Mouse (Mus musculus) E14TG2a.4 (cell line): ENCODE results near the gene Slc30a9.

Source experiments
- H3K27me3 ChIP-seq: 2 replicates; pipeline ENCODE4 v1.6.1; 2014; ENCODE audit warnings: low read length, control low read depth; ENCODE audit not compliant: insufficient read depth
- H3K36me3 ChIP-seq: 2 replicates; pipeline ENCODE4 v1.6.1; 2014; ENCODE audit warnings: low read length, control low read depth; ENCODE audit not compliant: insufficient read depth
- H3K4me1 ChIP-seq: replicated peaks from 2 replicates; pipeline ENCODE4 v1.6.1; 2014; ENCODE audit warnings: low read depth, low read length, control low read depth
- H3K4me3 ChIP-seq: replicated peaks from 2 replicates; pipeline ENCODE4 v1.5.1; 2014; ENCODE audit warnings: mild to moderate bottlenecking, low read length
- H3K9me3 ChIP-seq: 2 replicates; pipeline ENCODE4 v1.6.1; 2014; ENCODE audit warnings: low read length, control low read depth
- CTCF ChIP-seq: conservative IDR thresholded peaks from 2 replicates; pipeline ENCODE4 v1.5.1; 2014; ENCODE audit warnings: low read length
- NANOG ChIP-seq: IDR thresholded peaks from 2 replicates; pipeline ENCODE4 v1.6.1; 2014; ENCODE audit warnings: borderline replicate concordance, low read length, mixed read lengths
- POU5F1 ChIP-seq: IDR thresholded peaks from 2 replicates; pipeline ENCODE4 v1.6.1; 2014; ENCODE audit warnings: low read length, borderline replicate concordance

Slc30a9 gene

DNA sequence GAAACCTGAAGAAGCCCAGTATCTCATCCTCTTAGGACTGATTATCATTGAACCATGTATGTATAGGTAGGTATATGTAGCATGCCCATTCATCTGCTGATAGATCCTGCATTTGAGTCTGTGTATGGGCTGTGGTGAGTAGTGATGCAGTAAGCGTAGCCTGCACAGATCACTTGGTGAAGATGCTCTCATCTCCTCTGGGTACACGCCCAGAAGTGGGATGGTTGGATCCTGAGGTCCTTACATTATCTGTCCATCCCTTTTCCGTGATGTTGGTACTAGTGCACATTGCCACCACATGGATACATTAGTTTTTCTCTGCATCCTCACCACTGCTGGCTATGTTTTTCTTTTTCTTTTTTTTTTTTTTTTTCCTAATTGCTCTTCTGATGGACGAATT lies 26.9 kb upstream of the Slc30a9 start:
- Histone ChIP-seq H3K4me1 (peaks cover 18% of the 10 kb centered on the region; the same call in 1 of the 2 replicates), H3K27me3 (no peaks in the 10 kb centered on the region), H3K36me3 (peaks cover 66% of the 10 kb centered on the region), H3K9me3 (no peaks in the 10 kb centered on the region), H3K4me3 (no peak overlapping the region)
- no peak for TF ChIP-seq CTCF
- TF ChIP-seq POU5F1 = no peak
- TF ChIP-seq NANOG = no peak

DNA sequence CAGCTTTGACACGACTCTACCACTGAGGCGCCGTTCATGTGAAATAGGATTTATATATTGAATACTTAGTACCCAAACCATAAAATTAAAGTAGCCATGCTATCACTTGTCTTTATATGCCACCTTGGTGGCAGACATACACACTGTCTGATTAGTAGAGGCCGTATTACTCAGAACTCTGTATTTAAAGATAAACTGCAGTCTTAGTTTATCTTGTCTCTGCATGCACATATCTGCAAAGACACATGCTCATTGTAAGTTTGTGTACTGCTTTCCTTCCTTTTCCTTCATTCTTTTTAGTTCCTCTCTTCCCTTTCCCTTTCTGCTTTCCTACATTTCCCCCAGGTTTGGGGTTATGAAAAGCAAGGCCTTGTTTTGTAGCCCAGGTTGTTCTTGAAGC lies 26.4 kb upstream of the Slc30a9 start:
- peaks cover 71% of the 10 kb centered on the region for H3K36me3 ChIP-seq
- no peaks in the 10 kb centered on the region for H3K27me3 ChIP-seq
- H3K4me3 ChIP-seq = no peak overlapping the region
- peaks cover 18% of the 10 kb centered on the region; the same call in 1 of the 2 replicates for H3K4me1 ChIP-seq
- H3K9me3 ChIP-seq = no peaks in the 10 kb centered on the region
- TF ChIP-seq CTCF = no peak
- TF ChIP-seq NANOG = no peak
- TF ChIP-seq POU5F1 = no peak

DNA sequence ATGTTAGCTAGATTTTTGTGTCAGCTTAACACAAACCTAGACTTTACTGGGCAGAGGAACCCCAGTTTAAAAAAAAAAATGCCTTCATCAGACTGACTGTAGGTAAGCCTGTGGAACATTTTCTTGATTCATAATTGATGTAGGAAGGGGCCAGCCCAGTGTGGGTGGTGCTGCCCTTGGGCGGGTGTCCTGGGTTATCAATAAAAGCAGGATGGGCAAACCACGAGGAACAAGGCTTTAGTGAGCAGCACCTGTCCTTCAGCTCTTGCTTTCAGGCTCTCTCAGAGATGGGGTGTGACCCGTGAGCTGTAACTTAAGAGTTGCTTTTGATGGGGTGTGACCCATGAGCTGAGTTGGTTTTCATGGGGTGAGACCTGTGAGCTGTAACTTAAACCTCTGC lies 11.7 kb upstream of the Slc30a9 start:
- Histone ChIP-seq H3K4me3 (no peak overlapping the region), H3K4me1 (peaks cover 2% of the 10 kb centered on the region; the same call in 1 of the 2 replicates), H3K27me3 (no peaks in the 10 kb centered on the region), H3K9me3 (no peaks in the 10 kb centered on the region), H3K36me3 (peaks cover 72% of the 10 kb centered on the region)
- TF ChIP-seq CTCF (no peak), NANOG (no peak), POU5F1 (no peak)

DNA sequence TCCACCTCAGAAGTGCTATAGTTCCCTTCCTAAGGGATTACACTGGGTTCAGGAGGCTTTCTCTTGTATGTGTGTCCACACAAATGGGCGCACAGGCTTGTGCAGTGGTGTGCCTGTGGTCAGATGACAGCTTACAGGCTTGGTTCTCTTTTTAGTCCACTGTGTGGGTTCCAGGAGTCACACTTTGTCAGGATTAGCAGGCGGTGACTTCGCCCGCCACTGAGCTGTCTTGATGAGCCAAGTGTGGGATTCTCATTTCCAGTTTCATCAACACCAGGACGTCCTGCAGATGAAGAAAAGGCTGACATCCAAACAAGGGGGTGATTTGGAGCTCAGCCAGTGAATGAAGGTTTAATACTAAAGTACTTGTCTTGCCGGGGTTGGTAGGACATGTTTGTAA lies 11.1 kb upstream of the Slc30a9 start:
- Histone ChIP-seq H3K27me3 (no peaks in the 10 kb centered on the region), H3K4me1 (peaks cover 5% of the 10 kb centered on the region; the same call in 1 of the 2 replicates), H3K36me3 (peaks cover 72% of the 10 kb centered on the region), H3K9me3 (no peaks in the 10 kb centered on the region), H3K4me3 (no peak overlapping the region)
- TF ChIP-seq CTCF (no peak), NANOG (no peak), POU5F1 (no peak)

DNA sequence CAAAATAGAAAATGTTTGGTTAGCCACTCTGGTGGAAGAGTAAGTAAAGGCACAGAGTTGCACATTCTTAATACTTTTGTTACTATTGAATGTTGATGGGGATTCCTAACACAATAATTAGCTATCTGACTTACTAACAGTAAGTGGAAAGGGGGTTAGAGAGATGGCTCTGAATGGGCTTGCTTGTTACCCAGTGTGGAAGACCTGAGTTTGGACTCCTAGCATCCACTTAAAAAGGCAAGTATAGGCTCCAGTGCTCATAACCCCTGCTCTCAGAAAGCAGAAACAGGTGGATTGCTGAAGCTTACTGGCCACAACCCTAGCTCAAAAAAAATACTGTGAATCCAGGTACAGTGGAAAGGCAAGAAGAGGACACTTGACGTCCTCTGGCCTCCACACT lies 10.6 kb upstream of the Slc30a9 start:
- H3K4me1 ChIP-seq = peaks cover 10% of the 10 kb centered on the region
- peaks cover 70% of the 10 kb centered on the region for H3K36me3 ChIP-seq
- H3K4me3 ChIP-seq = no peak overlapping the region
- H3K27me3 ChIP-seq = no peaks in the 10 kb centered on the region
- TF ChIP-seq CTCF = no peak
- TF ChIP-seq POU5F1 = no peak
- no peak for TF ChIP-seq NANOG
- no peaks in the 10 kb centered on the region for H3K9me3 ChIP-seq

DNA sequence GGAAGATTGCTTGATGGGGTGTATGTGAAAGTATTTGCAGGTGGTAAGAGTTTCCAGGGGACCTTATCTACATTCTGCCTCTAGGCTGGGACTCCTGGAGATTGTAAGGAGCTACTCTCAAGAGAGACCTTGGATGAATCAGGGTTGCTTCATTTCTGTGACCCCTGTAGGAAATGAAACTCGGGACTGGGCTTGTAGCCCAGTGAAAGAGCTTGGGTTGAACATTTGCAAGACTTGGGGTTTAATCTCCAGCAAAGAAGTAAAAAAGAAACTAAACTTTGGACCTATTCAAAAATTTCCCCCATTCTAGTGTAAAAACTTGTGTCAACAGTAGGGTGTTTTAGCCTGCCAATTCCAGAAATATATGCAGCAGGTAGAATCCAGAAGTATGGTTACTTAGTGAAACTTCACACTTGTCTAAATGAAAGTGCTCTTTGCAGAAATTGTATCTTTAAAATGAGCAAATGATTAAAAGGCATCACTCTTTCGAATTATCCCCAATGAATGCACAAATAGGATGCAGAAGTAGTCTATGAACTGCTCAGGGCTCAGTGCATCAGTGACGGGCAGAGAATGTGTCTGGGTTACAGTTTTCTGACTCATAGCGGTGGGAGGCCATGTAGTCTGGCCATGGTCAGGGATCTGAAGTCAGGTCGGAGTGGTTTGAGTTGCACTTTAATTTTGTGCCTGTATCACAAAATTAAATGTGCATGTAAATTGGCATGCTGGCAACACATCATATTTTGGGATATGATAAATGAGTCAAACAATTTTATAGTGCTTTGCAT lies 9.5 kb upstream of the Slc30a9 start:
- H3K27me3 ChIP-seq = no peaks in the 10 kb centered on the region
- H3K9me3 ChIP-seq = no peaks in the 10 kb centered on the region
- H3K36me3 ChIP-seq = peaks cover 60% of the 10 kb centered on the region
- TF ChIP-seq NANOG (no peak), POU5F1 (no peak), CTCF (no peak)
- peaks cover 17% of the 10 kb centered on the region for H3K4me1 ChIP-seq
- no peak overlapping the region for H3K4me3 ChIP-seq

DNA sequence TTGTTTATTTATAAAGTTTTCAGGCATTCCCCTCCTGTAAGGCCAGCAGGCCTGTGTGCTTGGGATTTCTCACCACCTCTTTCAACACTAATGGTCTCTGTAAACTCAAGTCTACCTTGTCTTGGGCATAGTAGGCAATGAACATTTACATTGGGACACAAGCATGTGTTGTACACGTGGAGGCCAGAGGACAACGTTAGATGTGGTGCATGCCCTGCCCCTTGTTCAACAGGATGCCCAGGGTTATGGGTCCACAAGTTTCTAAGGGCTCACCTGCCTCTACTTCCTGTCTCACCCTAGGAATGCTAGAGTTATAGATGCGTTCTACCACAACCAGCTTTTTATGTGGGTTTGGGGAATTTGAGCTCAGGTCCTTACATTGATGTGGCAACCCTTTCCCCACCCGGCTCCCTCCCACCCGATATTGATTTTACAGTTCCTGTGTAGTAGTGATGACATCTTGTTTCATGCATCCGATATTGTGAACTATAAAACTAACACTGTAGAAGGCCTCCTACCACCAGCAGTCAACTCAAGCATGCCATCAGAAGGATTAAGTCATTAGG lies 6.8 kb upstream of the Slc30a9 start:
- peaks cover 24% of the 10 kb centered on the region for H3K4me1 ChIP-seq
- no peaks in the 10 kb centered on the region for H3K27me3 ChIP-seq
- TF ChIP-seq CTCF (no peak), NANOG (no peak), POU5F1 (no peak)
- peaks cover 48% of the 10 kb centered on the region for H3K36me3 ChIP-seq
- H3K9me3 ChIP-seq = no peaks in the 10 kb centered on the region
- no peak overlapping the region for H3K4me3 ChIP-seq

DNA sequence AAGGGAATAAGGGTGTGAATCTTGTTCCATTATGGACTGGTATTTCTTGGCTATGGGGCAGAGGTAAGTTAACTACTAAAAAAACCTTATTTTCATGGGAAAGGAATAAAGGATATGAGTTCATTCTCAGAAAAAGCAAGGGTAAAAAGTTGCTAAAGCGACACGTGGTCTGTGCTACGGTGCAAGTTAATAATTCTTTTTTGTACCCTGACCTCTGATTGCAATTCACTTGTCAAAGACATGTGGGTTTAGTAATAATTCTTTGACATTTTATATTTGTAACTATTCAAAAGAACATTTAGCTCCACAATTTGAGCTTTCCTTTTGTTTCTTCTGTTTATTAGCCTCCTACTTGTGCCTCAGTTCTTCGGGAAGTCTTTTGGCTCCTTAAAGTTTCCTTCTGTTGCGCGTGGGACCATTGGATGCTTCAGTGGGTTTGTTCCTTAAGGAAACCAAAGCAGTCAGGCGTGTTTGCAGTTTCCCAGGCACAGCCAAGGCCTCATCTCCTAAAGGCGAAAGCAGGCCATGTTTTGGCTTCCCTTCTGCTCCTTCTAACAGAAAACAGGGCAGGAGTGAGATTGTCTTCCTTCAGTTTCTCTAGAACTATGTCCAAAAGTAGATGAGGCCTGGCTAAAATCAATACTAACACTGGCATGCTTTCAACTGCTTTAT lies 5.7 kb upstream of the Slc30a9 start:
- Histone ChIP-seq H3K9me3 (no peaks in the 10 kb centered on the region), H3K27me3 (no peaks in the 10 kb centered on the region)
- no peak for TF ChIP-seq POU5F1
- no peak for TF ChIP-seq CTCF
- no peak for TF ChIP-seq NANOG

More for the DNA sequence above, 5.7 kb upstream of the Slc30a9 start:
- Histone ChIP-seq H3K4me1 (peaks cover 27% of the 10 kb centered on the region), H3K4me3 (no peak overlapping the region), H3K36me3 (peaks cover 40% of the 10 kb centered on the region)
